Mouse (Mus musculus) heart, adult 2 months (tissue): ENCODE measurements at regions not wholly inside any gene's neighbourhood (a gene's known extent, or its start where the extent isn't known, plus 50 kb on each side); places are given as distances from the start of the nearest gene placed in this dataset.

Experiments
- DNase-seq, 2 experiments: peaks; one replicate each; pipeline ENCODE4 v3.0.0; 2021
- H3K27ac ChIP-seq: fragments of 200-600 bp; 2 replicates; pipeline ENCODE4 v1.8.1; 2022
- H3K27me3 ChIP-seq: fragments of 200-500 bp; 2 replicates; pipeline ENCODE4 v1.6.1; 2012; ENCODE audit warnings: mild to moderate bottlenecking, low read length, inconsistent platforms, mixed read lengths; ENCODE audit not compliant: control insufficient read depth, insufficient read depth
- H3K36me3 ChIP-seq: fragments of 200-500 bp; 2 replicates; pipeline ENCODE4 v1.6.1; 2012; ENCODE audit warnings: low read length, inconsistent platforms; ENCODE audit not compliant: control insufficient read depth, insufficient read depth
- H3K4me1 ChIP-seq: fragments of 200-500 bp; 2 replicates; pipeline ENCODE4 v1.6.1; 2011; ENCODE audit warnings: low read length; ENCODE audit not compliant: control insufficient read depth, insufficient read depth
- H3K4me3 ChIP-seq: fragments of 200-600 bp; 2 replicates; pipeline ENCODE4 v1.8.1; 2022
- H3K79me2 ChIP-seq: fragments of 200-500 bp; replicated peaks from 2 replicates; pipeline ENCODE4 v1.6.1; 2012; ENCODE audit warnings: mild to moderate bottlenecking, inconsistent platforms, low read length, moderate library complexity, mixed read lengths; ENCODE audit not compliant: control insufficient read depth, insufficient read depth
- H3K9ac ChIP-seq: fragments of 200-500 bp; 2 replicates; pipeline ENCODE4 v1.6.1; 2012; ENCODE audit warnings: low read depth, mild to moderate bottlenecking, control low read depth, inconsistent platforms, low read length, mixed read lengths
- CTCF ChIP-seq: fragments of 200-600 bp; IDR thresholded peaks from 2 replicates; pipeline ENCODE4 v1.8.1; 2022; ENCODE audit warnings: antibody characterized with exemption, mild to moderate bottlenecking, moderate library complexity
- EP300 ChIP-seq: fragments of 200-500 bp; IDR thresholded peaks from 2 replicates; pipeline ENCODE4 v1.6.1; 2011; ENCODE audit warnings: low read depth, low read length, control low read depth; ENCODE audit not compliant: insufficient read depth
- POLR2A ChIP-seq: fragments of 200-500 bp; IDR thresholded peaks from 2 replicates; pipeline ENCODE4 v1.6.1; 2011; ENCODE audit warnings: mild to moderate bottlenecking, low read depth, low read length, control low read depth; ENCODE audit not compliant: insufficient read depth
- WGBS: fragments of 180-500 bp; shearing (Covaris S2); methylation state at CpG from one replicate; pipeline ENCODE4 v1.1.7; 2018; 5-methylcytosine and 5-hydroxymethylcytosine counted together
- intact Hi-C: fragments of 180-260 bp; cut with DNase I; formaldehyde crosslinking; loops from one replicate; pipeline ENCODE4 v1.15.1; 2025

DNA sequence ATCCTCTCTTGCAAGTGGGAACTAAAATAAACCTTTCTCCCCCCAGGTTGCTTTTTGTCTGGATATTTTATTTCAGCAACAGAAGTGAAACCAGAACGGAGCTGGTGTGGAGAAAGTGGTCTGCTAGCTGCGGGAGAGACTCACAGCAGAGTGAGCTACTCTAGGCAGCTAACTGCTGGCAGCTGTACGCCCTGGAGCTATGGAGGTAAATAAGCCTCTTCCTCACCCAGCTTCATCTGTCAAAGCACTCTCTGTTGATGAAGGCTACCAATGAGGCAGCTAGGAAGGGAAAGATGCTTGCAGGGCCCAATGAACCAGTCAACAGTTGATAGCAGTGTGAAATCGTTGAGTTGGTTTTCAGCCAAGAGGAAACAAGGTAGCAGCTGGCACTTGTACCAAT, 119.3 kb upstream of the Lnx1 start:
- WGBS = 76% methylated on average over 4 of the region's 4 CpGs
- H3K4me3 ChIP-seq = no peak overlapping the region
- H3K27me3 ChIP-seq = no peaks in the 10 kb centered on the region
- intact Hi-C loops = no loop called here
- H3K4me1 ChIP-seq = no peaks in the 10 kb centered on the region
- H3K36me3 ChIP-seq = no peaks in the 10 kb centered on the region
- no peak overlapping the region for H3K27ac ChIP-seq
- H3K79me2 ChIP-seq = no peaks in the 10 kb centered on the region
- no peak for DNase-seq
- TF ChIP-seq EP300 (no peak), CTCF (no peak), POLR2A (no peak)
- H3K9ac ChIP-seq = no peak overlapping the region

DNA sequence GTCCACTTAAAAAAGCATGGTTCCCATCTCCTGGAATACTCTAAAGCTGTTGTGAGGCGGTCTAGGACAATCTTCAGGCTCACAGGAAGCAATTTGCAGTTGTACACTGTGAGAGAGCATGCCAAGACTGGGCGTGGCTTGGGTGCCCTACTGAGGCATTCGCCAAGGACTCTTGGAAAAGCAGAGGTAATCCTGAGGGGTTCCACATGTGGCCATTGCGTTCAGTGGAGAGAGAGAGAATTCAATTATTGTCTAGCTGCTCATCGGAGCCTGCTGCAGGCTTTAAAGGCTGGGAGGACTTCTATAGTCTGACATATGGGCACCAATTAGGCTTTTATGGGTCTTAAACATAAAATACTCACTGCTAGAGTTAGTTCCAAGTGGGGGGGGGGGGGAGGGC, 113.8 kb upstream of the Lnx1 start:
- Histone ChIP-seq H3K9ac (no peak overlapping the region), H3K4me3 (no peak overlapping the region), H3K27me3 (no peaks in the 10 kb centered on the region), H3K4me1 (no peaks in the 10 kb centered on the region), H3K36me3 (no peaks in the 10 kb centered on the region), H3K27ac (no peak overlapping the region), H3K79me2 (no peaks in the 10 kb centered on the region)
- 63% methylated on average over 5 of the region's 5 CpGs for WGBS
- DNase-seq = no peak
- TF ChIP-seq POLR2A (no peak), EP300 (no peak), CTCF (no peak)
- intact Hi-C loops = no loop called here

- H3K27ac ChIP-seq = no peak overlapping the region
- no peak for DNase-seq
- H3K36me3 ChIP-seq = no peaks in the 10 kb centered on the region
- intact Hi-C loops = no loop called here
- TF ChIP-seq CTCF (no peak), EP300 (no peak), POLR2A (no peak)
- peaks cover 1% of the 10 kb centered on the region; the same call in 1 of the 2 replicates for H3K4me1 ChIP-seq
- no peak overlapping the region for H3K4me3 ChIP-seq
- WGBS = 54% methylated on average over 3 of the region's 3 CpGs
- no peak overlapping the region for H3K9ac ChIP-seq
- 0 out of 2 replicates have a peak, but pooled peaks cover 1% of the 10 kb centered on the region for H3K27me3 ChIP-seq
- H3K79me2 ChIP-seq = no peaks in the 10 kb centered on the region
Measured at GRCm38 (mm10) chr5:74813396-74813795, 110.7 kb upstream of the Lnx1 start.

GRCm38 (mm10) chr5:74811046-74811445, 108.3 kb upstream of the Lnx1 start:
- intact Hi-C loops = no loop called here
- 60% methylated on average over 7 of the region's 7 CpGs for WGBS
- 0 out of 2 replicates have a peak, but pooled peaks cover 1% of the 10 kb centered on the region for H3K27me3 ChIP-seq
- H3K4me3 ChIP-seq = no peak overlapping the region
- H3K27ac ChIP-seq = no peak overlapping the region
- no peaks in the 10 kb centered on the region for H3K36me3 ChIP-seq
- H3K9ac ChIP-seq = no peak overlapping the region
- H3K79me2 ChIP-seq = no peaks in the 10 kb centered on the region
- TF ChIP-seq EP300 = no peak
- TF ChIP-seq POLR2A = no peak
- peaks cover 4% of the 10 kb centered on the region; the same call in 1 of the 2 replicates for H3K4me1 ChIP-seq
- no peak for DNase-seq

- no peak overlapping the region for H3K4me3 ChIP-seq
- intact Hi-C loops = no loop called here
- no peak for DNase-seq
- H3K4me1 ChIP-seq = peaks cover 4% of the 10 kb centered on the region; the same call in 1 of the 2 replicates
- H3K27ac ChIP-seq = no peak overlapping the region
- H3K36me3 ChIP-seq = no peaks in the 10 kb centered on the region
- no peak overlapping the region for H3K9ac ChIP-seq
- 0 out of 2 replicates have a peak, but pooled peaks cover 1% of the 10 kb centered on the region for H3K27me3 ChIP-seq
- 67% methylated on average over 5 of the region's 5 CpGs for WGBS
- H3K79me2 ChIP-seq = no peaks in the 10 kb centered on the region
- no peak for TF ChIP-seq POLR2A
- TF ChIP-seq CTCF = no peak
- no peak for TF ChIP-seq EP300
Measured at GRCm38 (mm10) chr5:74807581-74808221, 105.0 kb upstream of the Lnx1 start.

DNA sequence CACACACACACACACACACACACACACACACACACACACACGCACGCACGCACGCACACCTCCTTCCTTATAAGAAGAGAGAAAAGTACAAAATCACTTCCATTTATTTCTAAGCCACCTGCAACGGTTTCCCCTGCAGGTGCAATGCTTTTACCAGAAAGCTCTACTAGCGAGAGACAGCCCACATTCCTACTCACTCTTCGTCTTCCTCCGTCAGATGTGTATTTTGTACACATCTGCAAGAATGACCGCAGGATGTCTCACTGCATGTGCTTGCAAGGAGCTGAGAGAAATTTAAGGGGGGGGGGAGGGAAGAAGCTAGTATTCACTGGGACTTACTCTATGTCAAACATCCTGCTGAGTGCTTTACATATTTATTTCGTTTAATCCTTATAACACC, 99.2 kb upstream of the Lnx1 start:
- Histone ChIP-seq H3K36me3 (no peaks in the 10 kb centered on the region), H3K4me1 (no peaks in the 10 kb centered on the region), H3K27me3 (no peaks in the 10 kb centered on the region), H3K4me3 (no peak overlapping the region), H3K9ac (no peak overlapping the region), H3K27ac (no peak overlapping the region), H3K79me2 (no peaks in the 10 kb centered on the region)
- 86% methylated on average over 10 of the region's 10 CpGs for WGBS
- no peak for DNase-seq
- intact Hi-C loops = no loop called here
- TF ChIP-seq CTCF (no peak), EP300 (no peak), POLR2A (no peak)
